Mouse (Mus musculus): ENCODE results near the gene Kctd7. TPM values are rescaled to one million over a fixed set of nuclear protein-coding genes. Genes with fewer than 3 reads are reported as not detected.

Gene Kctd7
- polyA plus RNA-seq, 1 experiment from 2014 or later = 2.4 TPM

DNA sequence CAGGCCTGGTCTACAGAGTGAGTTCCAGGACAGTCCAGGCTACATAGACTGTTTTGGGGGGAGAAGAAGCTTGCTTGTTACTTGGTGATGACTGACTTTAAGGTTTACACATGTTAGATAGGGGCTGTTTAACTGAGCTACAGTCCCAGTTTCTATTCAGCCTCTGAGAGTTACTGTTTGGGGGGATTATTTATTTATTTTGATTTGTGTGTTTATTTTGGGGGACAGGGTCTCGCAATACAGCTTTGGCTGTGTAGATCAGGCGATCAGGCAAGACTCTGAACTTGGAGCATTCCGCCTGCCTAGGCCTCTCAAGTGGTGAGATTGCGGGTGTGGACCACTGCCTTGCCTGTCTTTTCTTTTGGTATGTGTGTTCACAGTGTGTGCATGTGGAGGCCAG is 28.4 kb downstream of the Kctd7 start:
- WGBS = 79% methylated on average over 4 of the region's 4 CpGs
- Histone ChIP-seq H3K9me3 (ENCODE audit: control insufficient read depth, low read length) (no peaks in the 10 kb centered on the region), H3K27me3 (ENCODE audit: control insufficient read depth, insufficient read depth, low read length) (no peaks in the 10 kb centered on the region), H3K4me3 (ENCODE audit: low read depth, low read length) (peak overlapping the region; percentile 21), H3K4me2 (replicated peaks; ENCODE audit: low read depth) (peak overlapping the region; percentile 55), H3K9ac (ENCODE audit: low read length) (peak overlapping the region; percentile 2; the same call in 1 of the 2 replicates), H3K27ac (replicated peaks) (peak overlapping the region; percentile 35; the same call in 1 of the 2 replicates), H3K4me1 (replicated peaks; ENCODE audit: control insufficient read depth, insufficient read depth) (peaks cover 6% of the 10 kb centered on the region), H3K36me3 (ENCODE audit: control insufficient read depth, insufficient read depth, low read length) (no peaks in the 10 kb centered on the region)
- DNase-seq (ENCODE audit: low spot score) (no peak), ATAC-seq (ENCODE audit: low FRiP score, low TSS enrichment) (no peak)
- TF ChIP-seq EP300 (optimal IDR thresholded peaks at IDR 0.05) = no peak
- no peak for TF ChIP-seq CTCF (IDR thresholded peaks at IDR 0.05; ENCODE audit: low read depth)

DNA sequence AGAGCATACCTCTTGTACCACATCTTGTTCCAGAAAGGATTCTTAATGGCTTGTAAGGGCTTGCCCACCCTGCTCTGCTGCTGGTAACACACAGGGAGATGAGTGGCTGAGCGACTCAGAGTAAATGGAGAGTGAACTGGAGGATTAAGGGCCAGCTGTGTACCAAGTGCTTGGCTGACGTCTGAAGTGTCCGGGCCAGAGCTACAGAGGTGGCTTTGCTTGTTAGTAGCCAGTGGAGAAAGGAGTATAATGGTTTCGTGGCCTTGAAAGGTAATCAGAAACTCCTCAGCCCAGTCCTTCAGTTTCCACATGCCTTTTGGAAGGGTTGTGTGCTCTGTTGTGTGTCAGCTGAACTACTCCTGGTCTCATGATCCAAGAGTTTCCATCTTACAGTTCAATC is 33.2 kb downstream of the Kctd7 start:
- H3K27ac ChIP-seq (replicated peaks) = no peak overlapping the region
- peaks cover 2% of the 10 kb centered on the region for H3K4me1 ChIP-seq (replicated peaks; ENCODE audit: control insufficient read depth, insufficient read depth)
- H3K36me3 ChIP-seq (ENCODE audit: control insufficient read depth, insufficient read depth, low read length) = no peaks in the 10 kb centered on the region
- no peak; the same call in 1 of the 2 replicates for ATAC-seq (ENCODE audit: low FRiP score, low TSS enrichment)
- TF ChIP-seq EP300 (optimal IDR thresholded peaks at IDR 0.05) (no peak), CTCF (IDR thresholded peaks at IDR 0.05; ENCODE audit: low read depth) (no peak)
- no peak for DNase-seq (ENCODE audit: low spot score)
- WGBS = 40% methylated on average over 4 of the region's 4 CpGs
- H3K9me3 ChIP-seq (ENCODE audit: control insufficient read depth, low read length) = no peaks in the 10 kb centered on the region
- no peak overlapping the region for H3K9ac ChIP-seq (ENCODE audit: low read length)
- no peak overlapping the region for H3K4me3 ChIP-seq (ENCODE audit: low read depth, low read length)
- H3K27me3 ChIP-seq (ENCODE audit: control insufficient read depth, insufficient read depth, low read length) = no peaks in the 10 kb centered on the region
- H3K4me2 ChIP-seq (replicated peaks; ENCODE audit: low read depth) = no peak overlapping the region

DNA sequence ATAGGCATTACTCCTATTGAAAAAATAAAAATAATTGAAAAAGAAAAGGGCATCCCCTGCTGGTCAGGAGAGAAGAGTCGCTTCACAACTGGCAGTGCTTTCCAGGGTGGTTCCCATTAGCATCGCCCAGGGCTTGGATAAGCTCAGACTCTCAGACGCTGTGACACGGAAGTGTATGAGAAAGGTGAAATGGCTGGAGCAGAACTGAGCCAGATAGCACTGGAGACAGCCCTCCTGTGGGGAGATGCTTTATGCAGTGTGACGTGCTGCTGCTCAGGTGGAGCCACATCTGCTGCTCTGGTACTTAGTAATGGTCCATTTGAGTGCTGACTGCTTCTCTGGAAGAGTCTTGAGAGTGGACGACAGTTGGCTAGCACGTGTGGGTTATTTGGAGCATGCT is 35.7 kb downstream of the Kctd7 start:
- TF ChIP-seq CTCF (IDR thresholded peaks at IDR 0.05; ENCODE audit: low read depth) (peak; percentile 59), EP300 (optimal IDR thresholded peaks at IDR 0.05) (no peak)
- Histone ChIP-seq H3K9me3 (ENCODE audit: control insufficient read depth, low read length) (no peaks in the 10 kb centered on the region), H3K4me3 (ENCODE audit: low read depth, low read length) (no peak overlapping the region), H3K4me2 (replicated peaks; ENCODE audit: low read depth) (no peak overlapping the region), H3K36me3 (ENCODE audit: control insufficient read depth, insufficient read depth, low read length) (no peaks in the 10 kb centered on the region), H3K4me1 (replicated peaks; ENCODE audit: control insufficient read depth, insufficient read depth) (peaks cover 4% of the 10 kb centered on the region), H3K27ac (replicated peaks) (peak overlapping the region; percentile 56), H3K27me3 (ENCODE audit: control insufficient read depth, insufficient read depth, low read length) (no peaks in the 10 kb centered on the region), H3K9ac (ENCODE audit: low read length) (no peak overlapping the region)
- ATAC-seq (ENCODE audit: low FRiP score, low TSS enrichment) = peak; percentile 72
- 66% methylated on average over 7 of the region's 7 CpGs for WGBS
- no peak for DNase-seq (ENCODE audit: low spot score)

DNA sequence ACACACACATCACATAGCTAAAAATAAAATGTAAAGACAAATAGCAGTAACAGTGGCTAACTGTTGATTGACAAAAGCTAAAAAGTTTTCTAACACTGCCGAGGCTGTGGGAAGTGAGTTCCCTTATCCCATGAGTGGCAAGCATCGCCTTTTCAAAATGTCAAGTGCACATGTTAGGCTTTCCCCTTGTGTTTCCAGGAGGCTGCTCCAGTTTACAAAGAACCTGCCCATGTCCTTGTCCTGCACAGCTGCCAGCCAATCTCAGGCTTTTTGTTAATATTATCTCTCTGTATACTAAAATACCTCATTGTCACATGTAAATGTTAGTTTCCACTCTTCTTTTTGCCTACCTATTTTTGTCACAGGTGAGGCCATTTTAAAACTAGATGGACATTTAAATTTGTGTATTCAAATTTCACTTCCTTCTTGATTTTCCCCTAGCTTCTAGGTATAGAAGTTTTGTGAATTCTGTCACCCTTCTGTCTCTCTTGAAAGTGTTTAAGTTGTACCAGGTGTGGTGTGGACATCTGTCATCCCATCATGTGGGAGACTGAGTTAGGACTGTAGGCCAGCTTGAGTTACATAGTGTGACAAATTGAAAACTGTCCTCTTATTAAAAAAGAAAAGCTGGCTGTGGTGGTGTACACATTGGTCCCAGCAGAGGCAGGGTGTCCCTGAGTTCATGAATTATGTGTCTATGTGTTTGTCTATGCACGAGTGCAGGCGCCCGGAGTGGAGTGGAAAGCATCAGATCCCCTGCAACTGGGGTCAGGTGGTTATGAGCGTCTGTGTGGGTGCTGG is 37.3 kb downstream of the Kctd7 start:
- 51% methylated on average over 6 of the region's 6 CpGs for WGBS
- ATAC-seq (ENCODE audit: low FRiP score, low TSS enrichment) = peak; percentile 14; the same call in 1 of the 2 replicates
- Histone ChIP-seq H3K4me3 (ENCODE audit: low read depth, low read length) (no peak overlapping the region), H3K36me3 (ENCODE audit: control insufficient read depth, insufficient read depth, low read length) (no peaks in the 10 kb centered on the region), H3K27ac (replicated peaks) (no peak overlapping the region; the same call in 1 of the 2 replicates), H3K4me1 (replicated peaks; ENCODE audit: control insufficient read depth, insufficient read depth) (peaks cover 7% of the 10 kb centered on the region), H3K4me2 (replicated peaks; ENCODE audit: low read depth) (no peak overlapping the region), H3K9me3 (ENCODE audit: control insufficient read depth, low read length) (no peaks in the 10 kb centered on the region), H3K27me3 (ENCODE audit: control insufficient read depth, insufficient read depth, low read length) (no peaks in the 10 kb centered on the region), H3K9ac (ENCODE audit: low read length) (no peak overlapping the region)
- no peak for TF ChIP-seq EP300 (optimal IDR thresholded peaks at IDR 0.05)
- DNase-seq (ENCODE audit: low spot score) = no peak

DNA sequence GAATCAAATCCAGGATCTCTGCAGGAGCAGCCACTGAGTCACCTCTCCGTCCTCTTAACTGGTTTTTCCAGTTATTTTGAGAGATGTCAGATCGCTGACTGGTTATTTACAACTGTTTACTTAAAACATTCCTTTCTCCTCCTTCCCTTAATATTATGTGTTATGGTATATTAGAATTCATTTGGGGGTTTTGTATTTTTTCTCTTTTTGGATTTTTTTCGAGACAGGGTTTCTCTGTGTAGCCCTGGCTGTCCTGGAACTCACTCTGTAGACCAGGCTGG is 37.8 kb downstream of the Kctd7 start:
- Histone ChIP-seq H3K9me3 (ENCODE audit: control insufficient read depth, low read length) (no peaks in the 10 kb centered on the region), H3K36me3 (ENCODE audit: control insufficient read depth, insufficient read depth, low read length) (no peaks in the 10 kb centered on the region), H3K4me3 (ENCODE audit: low read depth, low read length) (no peak overlapping the region), H3K4me1 (replicated peaks; ENCODE audit: control insufficient read depth, insufficient read depth) (peaks cover 7% of the 10 kb centered on the region), H3K27me3 (ENCODE audit: control insufficient read depth, insufficient read depth, low read length) (no peaks in the 10 kb centered on the region), H3K27ac (replicated peaks) (no peak overlapping the region; the same call in 1 of the 2 replicates), H3K4me2 (replicated peaks; ENCODE audit: low read depth) (no peak overlapping the region), H3K9ac (ENCODE audit: low read length) (no peak overlapping the region)
- TF ChIP-seq EP300 (optimal IDR thresholded peaks at IDR 0.05) (no peak), CTCF (IDR thresholded peaks at IDR 0.05; ENCODE audit: low read depth) (no peak)
- no peak for DNase-seq (ENCODE audit: low spot score)
- 24% methylated on average over 3 of the region's 3 CpGs for WGBS
- no peak for ATAC-seq (ENCODE audit: low FRiP score, low TSS enrichment)

DNA sequence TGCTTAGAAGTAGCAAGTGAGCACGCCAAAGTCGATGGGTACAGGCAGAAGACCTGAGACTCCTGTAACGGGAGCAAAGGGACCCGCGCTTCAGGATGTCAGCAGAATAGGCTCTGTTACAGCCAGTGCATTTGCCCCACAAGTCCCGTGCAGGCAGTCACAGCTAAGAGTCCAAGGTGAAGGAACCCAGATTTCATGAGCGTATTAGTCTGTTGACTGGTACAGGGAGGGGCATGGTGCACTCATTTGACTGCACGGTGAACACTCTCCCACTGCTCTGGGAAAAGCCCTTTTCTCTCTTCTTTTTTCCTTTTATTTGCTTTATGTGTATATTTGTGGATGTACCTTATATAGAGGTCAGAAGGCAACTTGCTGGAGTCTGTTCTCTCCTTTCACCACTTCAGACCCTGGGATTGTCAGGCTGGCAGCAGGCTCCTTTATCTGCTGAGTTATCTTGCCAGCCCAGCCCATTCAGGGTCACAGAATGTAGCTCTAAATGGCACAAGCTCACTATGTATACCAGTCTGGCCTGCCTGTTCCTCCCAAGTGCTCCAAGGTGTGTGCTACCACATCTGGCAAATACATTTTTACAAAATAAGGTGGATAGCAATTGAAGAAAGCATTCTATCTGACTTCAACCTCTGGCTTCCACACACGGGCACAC is 39.7 kb downstream of the Kctd7 start:
- 71% methylated on average over 9 of the region's 9 CpGs for WGBS
- Histone ChIP-seq H3K9me3 (ENCODE audit: control insufficient read depth, low read length) (no peaks in the 10 kb centered on the region), H3K4me1 (replicated peaks; ENCODE audit: control insufficient read depth, insufficient read depth) (peaks cover 7% of the 10 kb centered on the region), H3K4me3 (ENCODE audit: low read depth, low read length) (no peak overlapping the region), H3K27me3 (ENCODE audit: control insufficient read depth, insufficient read depth, low read length) (no peaks in the 10 kb centered on the region), H3K4me2 (replicated peaks; ENCODE audit: low read depth) (no peak overlapping the region), H3K27ac (replicated peaks) (peak overlapping the region; percentile 69), H3K36me3 (ENCODE audit: control insufficient read depth, insufficient read depth, low read length) (no peaks in the 10 kb centered on the region), H3K9ac (ENCODE audit: low read length) (no peak overlapping the region)
- DNase-seq (ENCODE audit: low spot score) (peak; percentile 33), ATAC-seq (ENCODE audit: low FRiP score, low TSS enrichment) (peak; percentile 38; the same call in 1 of the 2 replicates)
- TF ChIP-seq CTCF (IDR thresholded peaks at IDR 0.05; ENCODE audit: low read depth) (no peak), EP300 (optimal IDR thresholded peaks at IDR 0.05) (no peak)
